Mouse (Mus musculus) spleen, embryonic (tissue): ENCODE measurements around the gene Nemp1.
"Not testable (repeated sequence)": the region's sequence is repeated elsewhere in the genome, so short reads cannot be mapped to it uniquely, and the experiment has no call there.

Source experiments
- CTCF ChIA-PET: fragments of 350-600 bp; sonication (Branson Sonifier 250); formaldehyde crosslinking; loops from one replicate; lab custom pipeline; 2022; lab: Charles Lee

The Nemp1 gene

GRCm38 (mm10) chr10:127643553-127644238, 23.0 kb upstream of the Nemp1 start:
- CTCF ChIA-PET: interaction anchor here (2.4 kb wide), 1 partner anchor 19 kb away, joined by 7 read pairs; no protein-coding TSS in a partner anchor

DNA sequence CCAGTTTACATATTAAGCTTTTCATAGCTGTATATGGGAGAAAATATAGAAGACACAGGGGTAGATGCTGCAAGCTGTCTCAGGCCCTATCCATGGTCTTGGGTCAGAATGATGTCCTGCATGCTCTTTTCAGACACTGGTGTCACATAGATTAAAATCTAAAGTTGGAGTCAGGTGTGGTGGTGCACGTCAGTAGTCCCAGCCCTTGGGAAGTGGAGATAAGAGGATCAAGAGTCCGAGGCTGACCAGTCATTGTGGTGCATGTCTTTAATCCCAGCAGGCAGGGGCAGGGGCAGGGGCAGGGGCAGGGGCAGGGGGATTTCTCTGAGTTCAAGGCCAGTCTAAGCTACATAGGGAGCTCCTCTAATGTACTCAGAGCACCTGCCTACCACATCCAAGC, 20.9 kb upstream of the Nemp1 start:
- CTCF ChIA-PET: no interaction called here

- CTCF ChIA-PET: no interaction called here
Observed at GRCm38 (mm10) chr10:127652906-127653638, 13.6 kb upstream of the Nemp1 start.

- CTCF ChIA-PET: no interaction called here
Observed at GRCm38 (mm10) chr10:127654970-127655579, 11.6 kb upstream of the Nemp1 start.

GRCm38 (mm10) chr10:127657617-127658016, 9.1 kb upstream of the Nemp1 start:
- CTCF ChIA-PET: not testable (repeated sequence)

GRCm38 (mm10) chr10:127658076-127658475, 8.6 kb upstream of the Nemp1 start:
- CTCF ChIA-PET: no interaction called here

DNA sequence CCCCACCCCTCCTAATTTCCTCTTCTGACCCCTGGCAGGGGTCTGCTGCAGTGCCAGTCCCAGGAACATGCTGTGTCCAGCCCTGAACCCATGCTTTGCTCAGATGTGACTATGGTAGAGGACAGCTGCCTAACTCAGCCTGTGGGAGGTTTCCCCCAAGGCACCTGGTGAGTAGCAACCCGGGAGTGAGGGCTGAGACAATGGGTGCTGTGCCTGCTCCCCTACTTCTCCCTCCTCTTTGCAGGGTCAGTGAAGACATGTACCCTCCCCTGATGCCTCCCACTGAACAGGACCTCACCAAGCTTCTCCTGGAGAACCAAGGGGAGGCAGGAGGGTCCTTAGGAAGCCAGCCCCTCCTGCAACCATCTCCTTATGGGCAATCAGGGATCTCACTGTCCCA, 7.2 kb upstream of the Nemp1 start:
- CTCF ChIA-PET: interaction anchor here (0.6 kb wide), 1 partner anchor 77 kb away, joined by 3 read pairs; no protein-coding TSS in a partner anchor

GRCm38 (mm10) chr10:127661291-127661914, 5.3 kb upstream of the Nemp1 start:
- CTCF ChIA-PET: interaction anchor here (2.0 to 2.1 kb wide), 2 partner anchors 10 to 19 kb away, joined by 7 read pairs; partner anchors contain the start of gene Stat6

DNA sequence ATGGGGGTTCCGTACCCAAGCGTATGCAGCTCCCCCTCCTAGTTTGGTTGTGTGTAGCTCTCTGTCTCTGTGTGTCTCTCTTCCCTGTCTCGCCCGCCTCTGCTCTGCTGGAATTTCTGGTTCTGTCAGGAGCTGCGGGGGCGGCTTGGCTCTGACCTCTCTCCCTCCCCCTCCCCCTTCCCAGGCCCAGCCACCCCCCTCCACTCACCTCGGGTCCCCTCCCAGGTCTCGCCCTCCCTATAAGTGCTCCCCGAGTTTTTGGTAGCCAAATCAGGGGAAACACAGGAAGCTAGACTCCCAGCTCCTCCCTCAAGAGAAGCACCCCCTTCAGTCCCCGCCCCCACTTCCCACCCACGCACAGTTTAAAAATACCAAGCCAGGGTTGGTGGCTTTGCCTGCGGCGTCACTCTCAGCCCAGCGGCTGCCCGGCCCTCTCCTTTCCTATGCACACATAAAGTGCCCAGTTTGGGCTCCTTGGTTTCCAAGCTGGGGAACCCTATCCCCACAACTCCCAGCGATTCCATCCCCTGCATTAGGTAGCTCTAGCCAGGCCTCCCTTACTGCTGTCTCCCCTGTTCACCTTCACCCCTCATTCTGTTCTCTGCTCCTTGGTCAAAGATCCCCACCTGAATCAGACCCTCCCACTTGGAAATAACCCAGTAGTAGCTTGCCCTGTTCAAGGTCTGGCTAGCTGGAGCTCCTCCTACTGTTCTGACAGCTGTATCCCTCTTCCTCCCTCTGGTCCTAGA, 4.6 kb upstream of the Nemp1 start:
- CTCF ChIA-PET: interaction anchor here (0.6 to 2.1 kb wide), 4 partner anchors 9 to 777 kb away, joined by 4 to 9 read pairs (median 7); partner anchors contain the start of gene Stat6

DNA sequence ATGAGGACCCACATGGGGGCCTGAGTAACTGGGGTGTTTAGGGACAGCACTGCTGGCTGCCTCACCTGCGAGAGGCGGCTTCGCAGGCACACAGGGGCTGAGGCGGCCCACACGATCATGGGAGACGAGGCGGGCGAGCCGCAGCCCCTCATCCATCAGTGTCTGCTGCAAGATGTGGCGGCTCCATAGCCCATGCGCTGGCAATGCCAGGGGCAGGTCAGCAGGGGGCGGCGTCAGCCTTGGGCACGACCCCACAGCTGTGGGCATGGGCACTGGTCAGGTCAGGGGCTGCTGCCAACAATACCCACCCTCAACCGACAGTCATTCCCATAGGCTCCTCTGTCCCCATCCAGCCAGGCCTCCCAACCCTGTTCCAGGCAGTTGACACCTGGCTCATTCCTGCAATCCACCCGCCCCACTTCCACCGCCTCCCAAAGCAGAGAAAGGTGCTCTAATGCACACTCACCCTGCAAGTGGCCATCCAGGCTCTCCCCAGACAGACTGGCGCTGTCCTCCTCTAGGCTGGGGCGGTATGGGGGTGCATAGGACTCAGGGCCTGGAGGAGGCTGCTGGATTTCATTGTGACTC, 3.9 kb upstream of the Nemp1 start:
- CTCF ChIA-PET: interaction anchor here (1.5 to 2.1 kb wide), 3 partner anchors 8 to 20 kb away, joined by 7 to 9 read pairs (median 7); partner anchors contain the start of gene Stat6

GRCm38 (mm10) chr10:127663590-127663989, 3.1 kb upstream of the Nemp1 start:
- CTCF ChIA-PET: interaction anchor here (1.5 to 2.1 kb wide), 2 partner anchors 13 to 21 kb away, joined by 7 to 9 read pairs; partner anchors contain the start of gene Stat6

- CTCF ChIA-PET: no interaction called here
Observed at GRCm38 (mm10) chr10:127664166-127664565, 2.5 kb upstream of the Nemp1 start.

GRCm38 (mm10) chr10:127664891-127665290, 1.8 kb upstream of the Nemp1 start:
- CTCF ChIA-PET: no interaction called here

GRCm38 (mm10) chr10:127665366-127666181, 1.1 kb upstream of the Nemp1 start:
- CTCF ChIA-PET: interaction anchor here (0.8 to 1.2 kb wide), 2 partner anchors 11 to 18 kb away, joined by 3 to 15 read pairs; no protein-coding TSS in a partner anchor

DNA sequence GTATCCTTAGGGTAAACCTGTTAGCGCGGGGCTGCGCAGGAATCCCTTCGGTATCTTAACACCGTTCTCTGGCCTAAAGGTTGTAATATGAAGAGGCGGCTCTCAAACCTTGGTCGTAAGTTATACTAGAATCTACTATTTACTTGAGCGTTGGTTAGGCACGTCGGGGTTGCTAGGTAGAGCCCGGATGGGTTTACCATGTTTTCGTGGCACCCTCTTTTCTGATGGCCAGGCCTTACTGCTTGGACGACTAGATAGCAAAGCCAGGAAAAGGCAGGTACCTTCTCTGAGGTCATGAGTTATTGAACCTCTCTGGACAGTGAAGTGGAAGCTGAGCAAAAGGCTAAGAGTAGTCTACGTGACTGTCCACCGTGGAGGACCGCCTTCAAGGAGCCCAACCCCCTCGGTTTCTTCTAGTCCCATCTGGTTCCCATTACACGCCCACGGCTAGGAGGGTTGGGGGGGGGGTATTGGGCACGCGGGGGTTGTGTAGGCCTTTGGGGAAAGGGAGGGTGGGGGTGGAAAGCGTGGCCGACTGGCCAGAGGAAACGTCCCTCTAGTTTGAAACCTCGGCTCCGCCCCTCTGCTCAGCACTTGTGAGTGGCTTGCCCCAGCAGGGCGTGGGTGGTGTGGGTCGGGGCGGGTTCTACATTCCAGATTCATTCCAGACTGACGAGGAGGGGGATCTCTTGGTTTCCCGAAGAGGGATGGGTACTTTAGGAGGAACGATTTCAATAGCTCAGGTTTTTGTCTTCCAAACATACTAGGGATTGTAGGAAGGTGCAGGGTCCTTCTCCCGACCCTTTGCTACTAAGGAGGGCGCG, 780 bp downstream of the Nemp1 start:
- CTCF ChIA-PET: interaction anchor here (0.8 kb wide), 1 partner anchor 369 kb away, joined by 4 read pairs; no protein-coding TSS in a partner anchor

DNA sequence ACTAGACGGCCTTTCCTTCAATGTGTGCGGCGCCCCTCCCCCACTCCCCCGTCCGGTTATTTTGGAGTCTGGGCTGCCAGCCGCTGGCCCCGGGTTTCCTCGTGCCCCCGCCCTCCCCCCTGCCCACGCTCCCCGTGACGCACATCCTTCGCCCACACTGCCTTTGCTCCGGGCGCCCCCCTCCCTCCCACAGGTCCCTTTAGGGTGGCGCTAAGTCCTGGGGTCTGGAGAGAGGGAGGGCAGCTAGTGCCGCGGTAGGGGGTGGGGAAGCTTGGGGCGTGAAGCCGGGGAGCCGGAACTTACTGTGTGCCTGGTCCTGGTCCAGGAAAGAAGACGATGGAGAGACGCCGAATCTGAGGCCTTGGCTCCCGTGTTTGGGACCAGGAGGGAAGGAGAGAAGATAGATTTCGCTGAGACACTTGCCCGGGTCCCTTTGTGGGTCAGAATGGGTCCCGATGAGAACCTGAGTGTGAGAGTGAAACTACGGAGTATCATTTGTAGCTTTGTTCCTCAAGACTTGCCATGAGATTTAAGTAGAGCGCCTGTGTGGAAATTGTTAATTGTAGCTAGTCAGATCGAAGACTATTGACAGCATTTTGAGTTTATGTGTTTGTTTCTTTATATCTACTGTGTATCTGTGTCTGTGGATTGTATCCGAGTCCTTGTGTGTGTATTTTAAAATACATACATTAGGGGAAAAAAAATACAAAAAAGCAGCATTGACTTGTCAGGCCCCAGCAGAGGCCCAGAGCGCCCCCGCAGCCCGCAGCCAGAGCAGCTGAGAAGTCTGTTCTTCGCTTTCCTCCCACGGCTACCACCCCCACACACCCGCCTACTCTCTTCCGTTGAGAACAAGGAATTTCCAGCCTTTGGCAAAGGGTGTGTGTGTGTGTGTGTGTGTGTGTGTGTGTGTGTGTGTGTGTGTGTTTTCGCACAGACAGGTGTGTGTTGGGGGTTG, 1.7 kb downstream of the Nemp1 start, which contains the start of gene Nab2:
TSS of gene Nab2 (minus strand) at position 476 of the 958 bp plus-strand sequence.
- CTCF ChIA-PET: interaction anchor here (0.5 to 0.6 kb wide), 2 partner anchors 79 to 365 kb away, joined by 3 read pairs; no protein-coding TSS in a partner anchor

- CTCF ChIA-PET: interaction anchor here (0.5 kb wide), 1 partner anchor 364 kb away, joined by 3 read pairs; no protein-coding TSS in a partner anchor
Observed at GRCm38 (mm10) chr10:127669170-127669569, 2.5 kb downstream of the Nemp1 start.
